Mouse (Mus musculus): Measurements from ENCODE around the gene Surf1. TPM values are rescaled to one million over a fixed set of nuclear protein-coding genes. Genes with fewer than 3 reads are reported as not detected.
"Not testable (repeated sequence)": the region's sequence is repeated elsewhere in the genome, so short reads cannot be mapped to it uniquely, and the experiment has no call there.

The Surf1 gene
- polyA plus RNA-seq, 1 experiment from 2014 or later, result 54.2 TPM

DNA sequence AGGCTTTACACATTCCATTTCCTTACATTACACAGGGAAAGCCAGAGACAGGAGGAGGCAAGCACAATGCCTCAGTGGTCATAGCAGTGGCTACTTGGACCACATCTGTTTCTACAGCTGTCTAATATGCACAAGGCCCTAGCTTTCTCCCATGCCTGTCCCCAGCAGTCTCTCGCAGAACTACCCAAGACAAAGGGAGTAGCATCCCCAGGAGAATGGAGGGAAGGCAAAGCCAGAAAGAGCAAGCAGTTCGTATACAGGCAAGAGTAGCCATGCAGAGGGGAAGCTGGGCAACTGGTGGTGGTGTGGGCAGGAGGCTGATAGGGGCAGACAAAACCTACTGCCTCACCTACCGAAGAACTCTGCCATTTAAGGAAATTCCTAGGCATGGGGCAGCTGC, 9.9 kb downstream of the Surf1 start:
- H3K4me2 ChIP-seq (replicated peaks), result no peak overlapping the region
- H3K27ac ChIP-seq, result no peak overlapping the region
- no peaks in the 10 kb centered on the region for H3K27me3 ChIP-seq
- peaks cover 32% of the 10 kb centered on the region for H3K4me1 ChIP-seq
- H3K36me3 ChIP-seq, result peaks cover 40% of the 10 kb centered on the region
- no peak overlapping the region for H3K9ac ChIP-seq
- ATAC-seq (ENCODE audit: insufficient number of reproducible peaks, insufficient read depth, low FRiP score, low TSS enrichment), result no peak
- no peak overlapping the region for H3K4me3 ChIP-seq
- H3K9me3 ChIP-seq, result no peaks in the 10 kb centered on the region
- WGBS, result 88% methylated on average over 3 of the region's 3 CpGs

DNA sequence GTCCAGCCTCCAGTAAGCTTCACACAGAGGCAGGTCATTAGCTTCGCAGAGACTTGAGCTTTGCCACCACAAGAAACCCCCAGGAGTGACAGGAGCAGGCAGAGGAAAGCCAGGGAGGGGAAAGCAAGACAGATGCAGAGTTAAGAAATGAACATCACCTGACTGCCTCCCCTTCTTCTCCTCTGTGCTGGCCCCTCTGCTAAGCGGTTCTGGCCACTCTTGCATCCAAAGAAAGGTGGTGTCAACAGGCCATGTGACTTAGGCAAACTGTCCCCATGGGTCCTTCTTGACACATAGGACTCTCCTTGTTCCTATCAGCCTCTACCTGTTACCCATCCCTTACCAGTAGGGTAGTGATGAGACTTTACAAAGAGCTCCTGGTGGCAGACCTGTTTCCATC, 10.4 kb downstream of the Surf1 start:
- peaks cover 34% of the 10 kb centered on the region for H3K4me1 ChIP-seq
- ATAC-seq (ENCODE audit: insufficient number of reproducible peaks, insufficient read depth, low FRiP score, low TSS enrichment), result no peak
- no peak overlapping the region for H3K4me3 ChIP-seq
- WGBS, result 82% methylated on average over 2 of the region's 2 CpGs
- no peaks in the 10 kb centered on the region for H3K9me3 ChIP-seq
- peaks cover 40% of the 10 kb centered on the region for H3K36me3 ChIP-seq
- no peak overlapping the region for H3K27ac ChIP-seq
- no peak overlapping the region for H3K4me2 ChIP-seq (replicated peaks)
- no peak overlapping the region for H3K9ac ChIP-seq
- no peaks in the 10 kb centered on the region for H3K27me3 ChIP-seq

DNA sequence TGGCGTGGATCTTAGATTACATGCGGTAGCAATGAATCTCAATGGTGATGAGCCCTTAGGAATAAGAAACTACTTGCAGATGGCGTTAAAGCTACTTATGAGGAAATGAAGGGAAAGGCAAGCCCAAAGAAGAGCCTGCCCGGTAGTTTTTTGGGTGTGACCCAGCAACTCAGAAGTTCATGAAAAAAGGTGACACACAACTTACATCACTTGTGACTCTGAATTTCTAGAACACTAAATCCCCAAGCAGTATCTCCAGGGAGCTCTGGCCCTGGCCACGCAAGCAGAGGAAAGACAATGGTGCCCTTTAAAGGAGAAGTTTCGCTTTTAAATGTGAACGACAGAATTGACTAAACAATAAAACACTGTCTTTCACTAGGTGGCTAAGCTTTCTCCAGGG, 13.0 kb downstream of the Surf1 start:
- 10% methylated on average over 7 of the region's 7 CpGs for WGBS
- peak overlapping the region; percentile 84 for H3K4me3 ChIP-seq
- H3K27me3 ChIP-seq, result no peaks in the 10 kb centered on the region
- H3K9me3 ChIP-seq, result no peaks in the 10 kb centered on the region
- peak overlapping the region; percentile 91 for H3K27ac ChIP-seq
- ATAC-seq (ENCODE audit: insufficient number of reproducible peaks, insufficient read depth, low FRiP score, low TSS enrichment), result no peak
- peak overlapping the region; percentile 84 for H3K9ac ChIP-seq
- H3K4me2 ChIP-seq (replicated peaks), result peak overlapping the region; percentile 83
- H3K4me1 ChIP-seq, result peaks cover 19% of the 10 kb centered on the region
- H3K36me3 ChIP-seq, result peaks cover 55% of the 10 kb centered on the region

DNA sequence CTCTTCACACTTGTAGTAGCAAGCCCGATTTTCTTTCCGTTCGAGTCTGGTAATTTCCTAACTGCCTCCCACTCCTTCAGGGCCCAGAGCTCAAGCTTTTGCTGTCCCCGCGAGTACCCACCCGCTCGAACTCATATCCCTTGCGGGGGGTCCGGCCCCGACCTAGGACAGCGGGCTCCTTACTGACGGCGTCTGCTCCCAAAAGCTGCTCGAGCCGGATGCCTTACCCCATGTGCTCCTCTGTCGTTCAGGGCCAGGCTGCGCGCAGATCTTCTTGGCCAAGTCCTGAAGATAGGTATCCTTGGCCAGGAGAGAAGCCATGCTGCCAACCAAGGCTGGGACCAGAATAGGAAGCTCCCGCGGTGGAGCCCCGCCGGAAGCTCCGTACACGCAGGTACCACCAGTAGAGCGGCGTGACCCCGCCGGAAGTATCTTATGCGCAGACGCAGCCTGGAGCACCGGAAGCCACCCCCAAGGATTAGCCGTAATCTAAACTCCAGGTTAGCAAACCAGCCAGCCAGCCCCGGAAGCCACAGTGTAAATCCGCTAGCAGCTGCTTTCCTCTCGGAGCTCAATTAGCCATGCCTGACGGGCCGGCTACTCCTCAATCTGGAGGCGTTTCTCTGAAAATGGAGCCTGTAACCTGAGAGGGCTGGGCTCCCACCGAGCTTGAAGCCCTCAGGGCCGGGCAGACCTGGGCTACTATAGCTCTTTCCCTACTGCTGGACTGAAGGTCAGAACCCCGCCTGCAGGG, 13.7 kb downstream of the Surf1 start, which contains the start of gene Surf6:
Gene Surf6, minus strand, starts transcription at position 413 of the 754 bp plus-strand sequence.
- Histone ChIP-seq H3K4me1 (peaks cover 18% of the 10 kb centered on the region), H3K36me3 (peaks cover 55% of the 10 kb centered on the region), H3K9ac (peak within 1 kb of the TSS; percentile 84), H3K4me2 (replicated peaks) (peak within 1 kb of the TSS; percentile 83), H3K27me3 (no peaks in the 10 kb centered on the region), H3K9me3 (no peaks in the 10 kb centered on the region), H3K4me3 (peak within 1 kb of the TSS; percentile 84), H3K27ac (peak within 1 kb of the TSS; percentile 91)
- under 1% methylated on average over 41 of the region's 41 CpGs for WGBS
- peak; percentile 89 for ATAC-seq (ENCODE audit: insufficient number of reproducible peaks, insufficient read depth, low FRiP score, low TSS enrichment)

- Histone ChIP-seq H3K36me3 (peaks cover 55% of the 10 kb centered on the region), H3K4me1 (peaks cover 18% of the 10 kb centered on the region), H3K9me3 (no peaks in the 10 kb centered on the region), H3K27ac (peak overlapping the region; percentile 91; the same call in 1 of the 2 replicates), H3K9ac (peak overlapping the region; percentile 84), H3K27me3 (no peaks in the 10 kb centered on the region), H3K4me2 (replicated peaks) (peak overlapping the region; percentile 83), H3K4me3 (peak overlapping the region; percentile 84)
- ATAC-seq (ENCODE audit: insufficient number of reproducible peaks, insufficient read depth, low FRiP score, low TSS enrichment), result no peak
- 11% methylated on average over 7 of the region's 7 CpGs for WGBS
Measured at GRCm38 (mm10) chr2:26901834-26902400, 14.4 kb downstream of the Surf1 start.

DNA sequence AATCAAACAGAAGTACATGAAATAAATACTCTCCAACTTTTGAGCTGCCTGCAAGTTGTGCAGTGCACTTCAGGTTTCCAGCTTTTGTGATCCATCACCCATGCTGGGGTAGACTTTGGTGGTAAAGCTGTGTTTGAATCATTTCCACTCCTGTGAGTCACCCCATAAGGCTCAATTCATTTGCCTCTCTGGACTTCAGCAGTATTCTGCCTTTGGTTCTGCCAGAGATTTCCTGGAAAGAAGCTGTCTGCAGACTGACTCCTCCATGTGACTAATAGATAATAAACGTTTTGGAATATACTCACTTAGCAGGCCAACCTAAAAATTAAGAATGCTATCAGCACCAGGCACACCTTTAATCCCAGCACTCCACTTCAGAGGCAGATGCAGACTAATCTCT, 15.6 kb downstream of the Surf1 start:
- Histone ChIP-seq H3K36me3 (peaks cover 55% of the 10 kb centered on the region), H3K4me1 (peaks cover 18% of the 10 kb centered on the region), H3K9me3 (no peaks in the 10 kb centered on the region), H3K4me2 (replicated peaks) (no peak overlapping the region), H3K27me3 (no peaks in the 10 kb centered on the region), H3K27ac (no peak overlapping the region), H3K9ac (no peak overlapping the region), H3K4me3 (no peak overlapping the region)
- ATAC-seq (ENCODE audit: insufficient number of reproducible peaks, insufficient read depth, low FRiP score, low TSS enrichment), result no peak
- WGBS, result 74% methylated on average over 1 of the region's 1 CpGs

- no peak overlapping the region for H3K4me2 ChIP-seq (replicated peaks)
- ATAC-seq (ENCODE audit: insufficient number of reproducible peaks, insufficient read depth, low FRiP score, low TSS enrichment), result no peak
- no peak overlapping the region for H3K9ac ChIP-seq
- H3K27me3 ChIP-seq, result no peaks in the 10 kb centered on the region
- H3K9me3 ChIP-seq, result no peaks in the 10 kb centered on the region
- WGBS, result 93% methylated on average over 4 of the region's 4 CpGs
- no peak overlapping the region for H3K4me3 ChIP-seq
- H3K36me3 ChIP-seq, result peaks cover 84% of the 10 kb centered on the region
- H3K4me1 ChIP-seq, result no peaks in the 10 kb centered on the region
- H3K27ac ChIP-seq, result no peak overlapping the region
Measured at GRCm38 (mm10) chr2:26895898-26896297, 20.4 kb downstream of the Surf1 start.

DNA sequence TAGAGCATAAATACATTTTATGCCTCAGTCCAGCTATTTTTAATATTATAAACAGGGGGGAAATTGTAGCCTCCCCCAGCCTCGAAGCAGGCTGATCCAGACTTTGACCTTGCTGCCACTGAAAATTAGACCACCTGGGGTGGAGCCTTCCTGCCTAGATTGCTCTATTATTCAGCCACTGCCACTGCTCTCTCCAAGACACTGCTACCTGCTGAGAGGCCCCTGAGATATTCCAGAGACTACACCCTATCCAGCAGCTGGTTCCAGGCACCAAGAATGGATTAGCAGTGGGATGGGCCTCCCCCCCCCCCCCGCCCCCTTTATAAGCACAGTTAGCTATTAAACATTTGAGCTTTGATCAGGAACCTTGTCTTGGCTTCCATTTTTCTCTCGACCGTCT, 30.2 kb downstream of the Surf1 start:
- ATAC-seq (ENCODE audit: insufficient number of reproducible peaks, insufficient read depth, low FRiP score, low TSS enrichment); H3K4me1 ChIP-seq; H3K4me3 ChIP-seq; H3K27me3 ChIP-seq; H3K27ac ChIP-seq; H3K4me2 ChIP-seq (replicated peaks); H3K9me3 ChIP-seq; H3K9ac ChIP-seq: not testable (repeated sequence)
- WGBS, result 75% methylated on average over 3 of the region's 4 CpGs
- peaks cover 27% of the 10 kb centered on the region for H3K36me3 ChIP-seq

GRCm38 (mm10) chr2:26885541-26885940, 30.8 kb downstream of the Surf1 start:
- not testable (repeated sequence) for H3K9ac ChIP-seq; H3K27me3 ChIP-seq; H3K9me3 ChIP-seq; ATAC-seq (ENCODE audit: insufficient number of reproducible peaks, insufficient read depth, low FRiP score, low TSS enrichment); H3K4me3 ChIP-seq; H3K27ac ChIP-seq; H3K4me2 ChIP-seq (replicated peaks); H3K4me1 ChIP-seq
- peaks cover 21% of the 10 kb centered on the region for H3K36me3 ChIP-seq
- 79% methylated on average over 2 of the region's 2 CpGs for WGBS

- Histone ChIP-seq H3K4me1 (no peaks in the 10 kb centered on the region), H3K4me2 (replicated peaks) (no peak overlapping the region), H3K36me3 (no peaks in the 10 kb centered on the region), H3K9ac (no peak overlapping the region), H3K9me3 (no peaks in the 10 kb centered on the region; the same call in 1 of the 2 replicates), H3K27me3 (no peaks in the 10 kb centered on the region), H3K4me3 (no peak overlapping the region), H3K27ac (no peak overlapping the region)
- ATAC-seq (ENCODE audit: insufficient number of reproducible peaks, insufficient read depth, low FRiP score, low TSS enrichment), result no peak
Measured at GRCm38 (mm10) chr2:26878571-26878970, 37.8 kb downstream of the Surf1 start.

DNA sequence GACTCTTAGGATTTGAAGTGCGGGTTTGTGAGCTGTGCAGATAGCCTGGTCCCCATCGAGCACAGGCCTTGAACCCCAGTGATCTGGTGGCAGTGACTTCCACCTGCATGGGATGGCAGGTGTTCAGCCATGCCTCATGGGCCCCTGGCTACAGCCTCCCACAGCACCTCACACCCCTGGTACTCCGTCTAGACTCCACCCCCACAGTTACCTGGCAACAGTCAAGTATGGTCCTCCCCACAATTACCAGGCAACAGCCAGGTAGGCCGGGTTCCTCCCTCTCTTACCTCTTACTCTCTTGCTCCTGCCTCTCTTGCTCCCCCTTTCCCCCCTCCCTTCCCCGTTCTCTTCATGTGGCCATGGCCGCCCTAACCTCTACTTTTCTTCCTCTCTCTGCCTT, 45.7 kb downstream of the Surf1 start:
- H3K27me3 ChIP-seq, result no peaks in the 10 kb centered on the region
- H3K4me3 ChIP-seq, result no peak overlapping the region
- no peaks in the 10 kb centered on the region for H3K9me3 ChIP-seq
- no peaks in the 10 kb centered on the region for H3K4me1 ChIP-seq
- no peak overlapping the region for H3K4me2 ChIP-seq (replicated peaks)
- 63% methylated on average over 6 of the region's 6 CpGs for WGBS
- ATAC-seq (ENCODE audit: insufficient number of reproducible peaks, insufficient read depth, low FRiP score, low TSS enrichment), result no peak
- no peak overlapping the region for H3K27ac ChIP-seq
- no peak overlapping the region for H3K9ac ChIP-seq
- H3K36me3 ChIP-seq, result no peaks in the 10 kb centered on the region

DNA sequence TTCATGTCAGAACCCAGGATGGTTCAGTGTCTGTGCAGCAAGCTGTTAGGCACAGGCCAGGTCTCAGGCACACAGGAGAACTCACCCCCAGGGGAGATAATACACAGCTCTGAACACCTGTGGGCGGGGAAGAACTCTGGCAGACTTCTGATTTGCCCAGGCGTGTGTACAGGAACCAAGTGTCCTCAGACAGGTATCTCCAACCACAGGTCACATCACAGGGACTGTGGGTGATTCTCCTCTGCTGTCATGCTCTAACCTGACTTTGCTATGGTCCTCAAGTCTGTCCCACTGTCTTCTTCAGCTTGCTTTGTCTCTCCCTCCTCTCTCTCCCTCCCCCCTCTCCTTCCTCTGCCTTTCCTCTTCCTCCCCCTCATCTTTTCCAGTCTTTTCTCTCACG, 51.5 kb downstream of the Surf1 start, which contains the start of gene Abo:
Gene Abo, minus strand, starts transcription at position 101 of the 400 bp plus-strand sequence.
- Histone ChIP-seq H3K9me3 (no peaks in the 10 kb centered on the region), H3K27ac (no peak within 1 kb of the TSS), H3K36me3 (no peaks in the 10 kb centered on the region), H3K4me2 (replicated peaks) (no peak within 1 kb of the TSS), H3K9ac (no peak within 1 kb of the TSS), H3K4me1 (no peaks in the 10 kb centered on the region), H3K4me3 (no peak within 1 kb of the TSS), H3K27me3 (no peaks in the 10 kb centered on the region)
- WGBS, result 60% methylated on average over 3 of the region's 3 CpGs
- ATAC-seq (ENCODE audit: insufficient number of reproducible peaks, insufficient read depth, low FRiP score, low TSS enrichment), result no peak

Measured in embryonic facial prominence, embryonic 12.5 days (tissue).